Mouse (Mus musculus): ENCODE results near the gene Cetn4.

DNA sequence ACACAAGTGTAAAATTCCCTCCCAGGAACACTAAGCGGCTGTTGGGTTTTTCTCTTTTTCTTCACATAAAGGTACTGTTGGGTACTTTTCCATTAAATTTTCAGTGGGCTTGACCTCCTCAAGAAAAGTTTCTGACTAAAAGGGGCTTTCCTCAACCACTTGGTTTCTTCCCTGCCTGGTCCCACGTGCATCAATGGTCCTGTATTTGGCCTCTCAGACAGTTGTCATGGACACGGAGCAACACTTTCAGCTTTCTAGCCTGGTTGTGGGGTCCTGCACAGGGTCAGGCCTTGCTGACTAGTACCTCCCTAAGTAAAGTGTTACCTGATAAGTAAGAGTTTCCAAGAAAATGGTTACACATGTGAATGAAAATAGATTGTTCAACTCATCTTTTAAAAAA is 13.0 kb downstream of the Cetn4 start:
- TF ChIP-seq CTCF (IDR thresholded peaks at IDR 0.05; ENCODE audit: borderline replicate concordance, extremely low read depth, insufficient read depth, insufficient read length) (no peak), POLR2A (IDR thresholded peaks at IDR 0.05; ENCODE audit: borderline replicate concordance, extremely low read depth, insufficient read depth, insufficient read length, poor library complexity, severe bottlenecking) (no peak)
